Mouse (Mus musculus) liver (tissue): ENCODE results near the gene A230050P20Rik.

Experiments used
- DNase-seq: peaks from one replicate; pipeline ENCODE4 v3.0.0-alpha.2; 2020; ENCODE audit warnings: mixed read lengths

A230050P20Rik gene

GRCm38 (mm10) chr9:20875021-20875790 is 6.8 kb downstream of the A230050P20Rik start:
- no peak for DNase-seq

GRCm38 (mm10) chr9:20876318-20877117 is 8.1 kb downstream of the A230050P20Rik start:
- DNase-seq, result no peak

GRCm38 (mm10) chr9:20877118-20878040 is 8.9 kb downstream of the A230050P20Rik start:
- DNase-seq, result no peak

GRCm38 (mm10) chr9:20878041-20878709 is 9.7 kb downstream of the A230050P20Rik start:
- peak; percentile 99 for DNase-seq

GRCm38 (mm10) chr9:20878710-20879065 is 10.2 kb downstream of the A230050P20Rik start:
- DNase-seq, result no peak

GRCm38 (mm10) chr9:20879097-20879792 is 10.8 kb downstream of the A230050P20Rik start, which contains the start of gene Angptl6:
Angptl6 (minus strand) TSS chr9:20879727.
- DNase-seq, result no peak

- no peak for DNase-seq
These were observed 18.1 kb downstream of the A230050P20Rik start for GRCm38 (mm10) chr9:20886563-20886962.

- no peak for DNase-seq
These were observed 18.7 kb downstream of the A230050P20Rik start for GRCm38 (mm10) chr9:20887191-20887590.

- peak; percentile 94 for DNase-seq
These were observed 19.4 kb downstream of the A230050P20Rik start, which contains the start of gene Ppan for GRCm38 (mm10) chr9:20887704-20888385. Ppan (plus strand) TSS chr9:20888175.

GRCm38 (mm10) chr9:20888386-20888765 is 19.9 kb downstream of the A230050P20Rik start:
- no peak for DNase-seq

GRCm38 (mm10) chr9:20889185-20890141 is 21.0 kb downstream of the A230050P20Rik start:
- peak; percentile 80 for DNase-seq

GRCm38 (mm10) chr9:20890411-20890810 is 22.0 kb downstream of the A230050P20Rik start:
- no peak for DNase-seq

- DNase-seq, result no peak
These were observed 23.1 kb downstream of the A230050P20Rik start for GRCm38 (mm10) chr9:20891339-20892103.

GRCm38 (mm10) chr9:20892104-20892653 is 23.7 kb downstream of the A230050P20Rik start:
- DNase-seq, result no peak

GRCm38 (mm10) chr9:20893069-20893468 is 24.6 kb downstream of the A230050P20Rik start:
- DNase-seq, result no peak

- DNase-seq, result no peak
These were observed 25.3 kb downstream of the A230050P20Rik start for GRCm38 (mm10) chr9:20893590-20894343.

- no peak for DNase-seq
These were observed 26.2 kb downstream of the A230050P20Rik start for GRCm38 (mm10) chr9:20894629-20895028.

GRCm38 (mm10) chr9:20895382-20895781 is 26.9 kb downstream of the A230050P20Rik start:
- no peak for DNase-seq
